Mouse (Mus musculus) C2C12 (cell line): ENCODE measurements around the gene Tbxas1. TPM values are rescaled to one million over a fixed set of nuclear protein-coding genes. Genes with fewer than 3 reads are reported as not detected.

Experiments
- H3K27me3 ChIP-seq: one replicate; pipeline ENCODE4 v1.6.1; 2011; ENCODE audit not compliant: control insufficient read depth, insufficient read depth, insufficient read length
- H3K36me3 ChIP-seq: one replicate; pipeline ENCODE4 v1.6.1; 2011; ENCODE audit not compliant: control insufficient read depth, insufficient read depth
- H3K4me3 ChIP-seq: one replicate; pipeline ENCODE4 v1.5.1; 2011; ENCODE audit warnings: mild to moderate bottlenecking, control low read depth; ENCODE audit not compliant: poor library complexity, insufficient read depth, severe bottlenecking
- H3K79me2 ChIP-seq: one replicate; pipeline ENCODE4 v1.6.1; 2011; ENCODE audit not compliant: control insufficient read depth, insufficient read depth
- H3K79me3 ChIP-seq: one replicate; pipeline ENCODE4 v1.6.1; 2011; ENCODE audit warnings: low read depth, control low read depth
- H3ac ChIP-seq: one replicate; pipeline ENCODE3; 2011; ENCODE audit warnings: low read depth; ENCODE audit not compliant: control insufficient read depth, insufficient read length
- CEBPB ChIP-seq: IDR thresholded peaks from one replicate; pipeline ENCODE4 v1.6.1; 2011; ENCODE audit warnings: low read depth, mild to moderate bottlenecking, control low read depth, moderate library complexity
- CTCF ChIP-seq: IDR thresholded peaks from one replicate; pipeline ENCODE4 v1.5.1; 2011; ENCODE audit not compliant: control insufficient read depth, insufficient read depth, insufficient read length
- FOSL1 ChIP-seq: IDR thresholded peaks from one replicate; pipeline ENCODE4 v1.8.0; 2011; ENCODE audit warnings: mild to moderate bottlenecking, low read length; ENCODE audit not compliant: poor library complexity, insufficient read depth, severe bottlenecking
- MAX ChIP-seq: IDR thresholded peaks from one replicate; pipeline ENCODE4 v1.6.1; 2011; ENCODE audit warnings: mild to moderate bottlenecking, control low read depth
- MYOD1 ChIP-seq: IDR thresholded peaks from one replicate; pipeline ENCODE4 v1.6.1; 2011; ENCODE audit warnings: low read depth; ENCODE audit not compliant: control insufficient read depth, insufficient read length
- MYOG ChIP-seq: IDR thresholded peaks from one replicate; pipeline ENCODE4 v1.6.1; 2011; ENCODE audit not compliant: control insufficient read depth, insufficient read length; ENCODE audit errors: extremely low read depth
- USF1 ChIP-seq: IDR thresholded peaks from one replicate; pipeline ENCODE4 v1.6.1; 2011; ENCODE audit warnings: low read depth, mild to moderate bottlenecking, control low read depth, moderate library complexity
- polyA plus RNA-seq: library from polyadenylated mRNA; unstranded; fragments of >200 nt; fragmentation: generic; extraction: Trizol; gene quantifications from one replicate; pipeline ENCODE4 v1.2.1, GENCODE M21; 2012; ENCODE audit warnings: missing spikeins

The Tbxas1 gene
- polyA plus RNA-seq, 1 experiment, result 0.06 TPM

DNA sequence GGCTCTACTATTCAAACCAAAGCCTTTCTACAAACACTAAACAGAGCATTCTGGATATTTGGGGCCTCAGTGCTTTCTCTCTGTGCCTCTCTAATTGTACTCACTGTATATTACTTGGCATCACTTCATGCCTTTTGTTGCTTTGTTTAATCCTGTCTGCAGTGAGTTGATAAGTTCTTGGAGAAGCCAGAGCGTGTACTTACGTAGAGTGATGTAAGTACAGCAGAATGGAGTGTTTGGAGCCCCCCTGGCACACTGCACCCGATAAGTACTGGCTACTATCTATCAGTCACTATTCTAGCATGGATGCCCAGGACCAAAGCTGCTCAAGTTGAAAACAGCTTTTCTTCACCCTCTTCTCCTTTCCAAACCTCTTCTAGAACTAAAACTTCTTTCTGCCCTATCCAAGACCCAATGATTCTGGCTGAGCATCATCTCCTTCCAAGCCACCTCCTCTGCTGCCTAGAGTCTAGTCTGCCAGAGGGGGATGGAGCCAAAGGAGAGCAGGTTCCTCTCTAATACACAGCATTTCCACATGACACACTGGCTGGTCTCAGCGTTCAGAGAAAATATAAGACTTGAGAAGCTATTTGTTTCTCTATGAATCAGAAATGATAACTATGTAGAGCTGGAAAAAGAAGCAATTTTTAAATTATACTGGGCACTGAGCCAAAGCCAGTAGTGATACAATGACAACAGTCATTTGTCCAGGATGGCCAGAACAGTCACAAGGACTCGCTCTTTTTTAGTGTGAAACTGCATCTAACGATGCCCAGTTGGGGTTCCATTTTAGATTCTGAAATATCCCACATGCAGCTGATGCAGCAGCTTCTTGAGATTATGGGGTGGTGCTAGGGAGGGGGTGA lies 28.6 kb upstream of the Tbxas1 start:
- no peak for TF ChIP-seq CEBPB
- TF ChIP-seq FOSL1, result no peak
- TF ChIP-seq MAX, result no peak
- TF ChIP-seq USF1, result no peak
- no peak for TF ChIP-seq CTCF
- no peak for TF ChIP-seq MYOD1
- no peak for TF ChIP-seq MYOG
- no peaks in the 10 kb centered on the region for H3K27me3 ChIP-seq

DNA sequence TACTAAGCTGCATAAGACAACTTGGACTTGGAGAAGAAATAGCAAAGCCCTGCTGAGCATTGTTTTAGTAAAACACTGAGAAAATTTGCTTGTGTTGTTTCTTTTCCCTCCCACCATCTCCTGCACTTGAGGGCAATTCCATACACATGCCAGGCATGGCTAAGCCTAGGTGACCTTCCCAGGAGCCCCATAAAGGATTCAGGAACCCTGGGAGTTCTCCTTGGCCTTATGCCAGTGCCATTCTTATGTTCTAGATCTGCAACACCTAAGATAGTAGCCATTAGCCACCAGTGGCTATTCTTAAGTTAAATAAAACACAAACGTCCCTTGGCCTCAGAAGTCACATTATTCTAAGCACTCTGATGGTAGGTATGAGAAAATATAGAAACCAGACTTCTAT lies 27.8 kb upstream of the Tbxas1 start:
- Histone ChIP-seq H3K79me3 (peaks cover 37% of the 10 kb centered on the region), H3K36me3 (no peaks in the 10 kb centered on the region), H3ac (no peak overlapping the region), H3K27me3 (no peaks in the 10 kb centered on the region), H3K79me2 (peaks cover 94% of the 10 kb centered on the region), H3K4me3 (no peak overlapping the region)
- TF ChIP-seq CEBPB (no peak), FOSL1 (no peak), MAX (no peak), CTCF (no peak), MYOD1 (no peak), USF1 (no peak), MYOG (no peak)

More for the DNA sequence above, 28.6 kb upstream of the Tbxas1 start:
- peaks cover 91% of the 10 kb centered on the region for H3K79me2 ChIP-seq
- H3K79me3 ChIP-seq, result peaks cover 36% of the 10 kb centered on the region
- no peak overlapping the region for H3K4me3 ChIP-seq
- no peaks in the 10 kb centered on the region for H3K36me3 ChIP-seq
- no peak overlapping the region for H3ac ChIP-seq

DNA sequence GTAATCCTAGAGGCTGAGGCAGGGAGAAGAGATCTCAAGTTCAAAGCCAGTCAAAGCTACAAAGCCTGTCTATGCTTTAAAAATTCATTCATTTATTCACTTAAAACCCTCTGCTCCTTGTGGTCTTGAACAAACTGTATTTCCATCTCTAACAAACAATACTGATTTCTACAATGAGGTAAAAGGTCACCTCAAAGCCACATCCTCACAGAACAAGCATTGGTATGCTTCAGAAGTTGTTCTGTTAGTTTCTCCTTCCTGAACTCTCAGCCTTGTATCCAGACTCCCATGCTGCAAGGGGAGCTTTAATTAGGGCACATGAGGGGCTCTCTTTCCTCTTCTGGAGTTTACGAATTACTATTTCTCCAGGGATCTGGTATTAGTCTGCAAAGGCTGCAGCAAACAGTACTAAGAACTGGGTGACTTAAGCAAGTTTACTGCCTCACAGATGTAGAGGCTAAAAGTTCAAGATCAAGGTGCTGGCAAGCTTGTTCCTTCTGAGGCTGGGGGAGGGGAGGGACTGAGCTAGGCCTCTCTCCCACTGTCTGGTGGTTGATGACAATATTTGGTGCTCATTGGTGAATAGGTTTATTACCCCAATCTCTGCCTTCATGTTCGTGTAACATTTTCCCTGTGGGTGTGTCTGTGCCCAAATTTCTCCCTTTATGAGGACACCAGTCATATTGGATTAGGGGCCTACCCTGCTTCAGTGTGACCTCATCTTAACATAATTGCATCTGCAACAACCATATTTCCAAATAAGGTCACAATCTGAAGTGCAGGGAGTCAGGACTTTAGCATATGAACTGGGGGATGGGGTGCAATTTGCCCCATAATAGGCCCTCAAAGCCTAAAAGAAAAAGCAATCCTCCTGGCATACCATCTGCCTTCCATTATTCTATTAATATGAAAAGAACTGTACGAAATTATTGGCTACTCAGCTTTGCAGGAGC lies 27.0 kb upstream of the Tbxas1 start:
- H3K79me2 ChIP-seq, result peaks cover 94% of the 10 kb centered on the region
- no peaks in the 10 kb centered on the region for H3K27me3 ChIP-seq
- no peak overlapping the region for H3K4me3 ChIP-seq
- no peaks in the 10 kb centered on the region for H3K36me3 ChIP-seq
- peaks cover 34% of the 10 kb centered on the region for H3K79me3 ChIP-seq
- H3ac ChIP-seq, result no peak overlapping the region
- TF ChIP-seq CTCF, result no peak

DNA sequence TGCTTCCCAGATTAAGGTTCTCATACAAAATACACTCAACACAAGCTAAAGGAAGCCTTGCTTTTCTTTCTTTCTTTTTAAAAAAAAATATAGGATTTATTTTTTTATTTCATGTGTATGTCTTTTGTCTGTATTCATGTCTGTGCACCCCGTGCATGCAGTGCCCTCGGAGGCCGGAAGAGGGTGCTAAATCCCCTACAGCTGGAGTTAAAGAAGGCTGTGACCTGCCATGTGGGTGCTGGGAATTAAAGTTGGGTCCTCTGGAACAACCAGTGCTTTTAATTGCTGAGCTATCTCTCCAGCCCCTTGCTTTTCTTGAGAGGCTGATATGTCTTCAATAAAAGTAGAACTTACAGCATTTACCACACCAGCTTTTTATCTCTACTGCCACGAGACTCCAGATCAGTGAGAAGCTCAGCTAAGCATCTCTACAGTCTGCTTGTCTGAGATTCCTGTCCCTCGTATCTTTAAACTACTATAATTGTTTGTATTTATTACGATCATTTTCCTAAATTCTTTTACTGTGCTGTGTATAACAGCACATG lies 24.4 kb upstream of the Tbxas1 start:
- Histone ChIP-seq H3K36me3 (no peaks in the 10 kb centered on the region), H3K79me3 (peaks cover 31% of the 10 kb centered on the region), H3K4me3 (no peak overlapping the region), H3K27me3 (no peaks in the 10 kb centered on the region), H3ac (no peak overlapping the region), H3K79me2 (peaks cover 97% of the 10 kb centered on the region)
- TF ChIP-seq MYOG (no peak), CEBPB (no peak), USF1 (no peak), CTCF (no peak), MAX (no peak), FOSL1 (no peak), MYOD1 (no peak)

DNA sequence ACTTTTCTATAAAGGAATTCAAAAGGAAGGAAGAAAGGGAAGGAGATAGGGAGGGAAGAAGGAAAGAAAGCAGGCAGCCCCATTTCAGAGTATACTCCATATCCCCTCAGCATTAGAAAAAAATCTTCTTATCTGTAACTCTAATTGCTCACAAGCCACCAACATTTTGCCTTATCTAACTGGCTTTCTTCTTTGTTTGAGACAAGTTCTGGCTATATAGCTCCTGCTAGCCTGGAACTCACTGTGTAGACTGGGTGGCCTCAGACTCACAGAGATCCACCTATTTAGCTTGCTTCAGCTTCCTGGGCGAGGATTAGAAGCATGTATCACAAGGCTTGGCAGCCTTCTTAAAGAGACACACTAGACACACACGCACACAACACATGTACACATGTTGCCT lies 23.5 kb upstream of the Tbxas1 start:
- TF ChIP-seq MYOD1, result no peak
- TF ChIP-seq FOSL1, result no peak
- TF ChIP-seq CEBPB, result no peak
- TF ChIP-seq MAX, result no peak
- TF ChIP-seq USF1, result no peak
- no peak for TF ChIP-seq MYOG
- no peak for TF ChIP-seq CTCF
- peaks cover 33% of the 10 kb centered on the region for H3K79me3 ChIP-seq
- no peak overlapping the region for H3K4me3 ChIP-seq
- no peaks in the 10 kb centered on the region for H3K27me3 ChIP-seq
- no peak overlapping the region for H3ac ChIP-seq
- peaks cover 97% of the 10 kb centered on the region for H3K79me2 ChIP-seq
- H3K36me3 ChIP-seq, result no peaks in the 10 kb centered on the region
